Comparison of ENCODE assay signal across 8 mouse cellular contexts in genomic region chr11:75213372-75214080, GRCm38 (mm10). TPM values are rescaled to one million over a fixed set of nuclear protein-coding genes. Genes with fewer than 3 reads are reported as not detected.
A peak's percentile ranks its signal among the peaks of the same experiment; 100 is the strongest.
DNase-seq lines count a peak whose midpoint lies in the region; ATAC-seq and TF ChIP-seq lines count a peak whose summit lies in the region.

No protein-coding gene starts in this region.

- peaks cover 74% of the 10 kb centered on the region for H3K4me1 ChIP-seq in heart, embryonic 12.5 days (replicated peaks)
- peaks cover 41% of the 10 kb centered on the region for H3K4me1 ChIP-seq in kidney, embryonic 16.5 days (ENCODE audit: insufficient read depth, low read length)
- H3K4me1 ChIP-seq in stomach, postnatal 0 days (replicated peaks; ENCODE audit: control insufficient read depth, insufficient read depth): peaks cover 4% of the 10 kb centered on the region

- WGBS in heart, embryonic 12.5 days: 6% methylated on average over 35 of the region's 35 CpGs
- 4% methylated on average over 34 of the region's 35 CpGs for WGBS in kidney, embryonic 16.5 days
- 13% methylated on average over 35 of the region's 35 CpGs for WGBS in stomach, postnatal 0 days

- intact Hi-C loops in gastrocnemius, postnatal 14 days (cut with DNase I; ENCODE audit: low total_unique reads): no loop called here

- peak overlapping the region; percentile 71 for H3K9ac ChIP-seq in heart, embryonic 12.5 days
- H3K9ac ChIP-seq in kidney, embryonic 16.5 days (replicated peaks; ENCODE audit: low read length): peak overlapping the region; percentile 56
- H3K9ac ChIP-seq in stomach, postnatal 0 days (ENCODE audit: low read length): peak overlapping the region; percentile 54

- TF ChIP-seq CTCF in stomach, postnatal 0 days (IDR thresholded peaks at IDR 0.05; ENCODE audit: low read depth): no peak

- no peak for ATAC-seq in heart, embryonic 12.5 days (ENCODE audit: insufficient number of reproducible peaks, low FRiP score)
- peak; percentile 71 for ATAC-seq in kidney, embryonic 16.5 days (ENCODE audit: low FRiP score, low TSS enrichment)
- ATAC-seq in stomach, postnatal 0 days (ENCODE audit: low FRiP score, low TSS enrichment): peak; percentile 87

- peak overlapping the region; percentile 100 for H3K27ac ChIP-seq in heart, embryonic 12.5 days (ENCODE audit: poor library complexity, severe bottlenecking)
- H3K27ac ChIP-seq in kidney, embryonic 16.5 days (ENCODE audit: low read length): peak overlapping the region; percentile 93
- peak overlapping the region; percentile 90 for H3K27ac ChIP-seq in stomach, postnatal 0 days (replicated peaks)

- H3K4me3 ChIP-seq in heart, embryonic 12.5 days: peak overlapping the region; percentile 37
- H3K4me3 ChIP-seq in kidney, embryonic 16.5 days (ENCODE audit: low read length): peak overlapping the region; percentile 39
- H3K4me3 ChIP-seq in stomach, postnatal 0 days (ENCODE audit: low read depth, low read length): peak overlapping the region; percentile 32

- no peaks in the 10 kb centered on the region for H3K36me3 ChIP-seq in heart, embryonic 12.5 days
- H3K36me3 ChIP-seq in kidney, embryonic 16.5 days (ENCODE audit: insufficient read depth, low read length): no peaks in the 10 kb centered on the region
- H3K36me3 ChIP-seq in stomach, postnatal 0 days (ENCODE audit: control insufficient read depth, insufficient read depth, low read length): no peaks in the 10 kb centered on the region

- no peaks in the 10 kb centered on the region for H3K27me3 ChIP-seq in heart, embryonic 12.5 days (replicated peaks)
- H3K27me3 ChIP-seq in kidney, embryonic 16.5 days (ENCODE audit: insufficient read depth, low read length): no peaks in the 10 kb centered on the region
- H3K27me3 ChIP-seq in stomach, postnatal 0 days (ENCODE audit: control insufficient read depth, insufficient read depth, low read length): no peaks in the 10 kb centered on the region

- TF ChIP-seq EP300 in stomach, postnatal 0 days (optimal IDR thresholded peaks at IDR 0.05): no peak

- no peaks in the 10 kb centered on the region for H3K9me3 ChIP-seq in heart, embryonic 12.5 days (replicated peaks)
- H3K9me3 ChIP-seq in kidney, embryonic 16.5 days (ENCODE audit: low read length): no peaks in the 10 kb centered on the region
- no peaks in the 10 kb centered on the region for H3K9me3 ChIP-seq in stomach, postnatal 0 days (ENCODE audit: control insufficient read depth, low read length)

- peak; percentile 38 for DNase-seq in gastrocnemius, postnatal 14 days
- no peak for DNase-seq in gastrocnemius, adult 18-20 months (ENCODE audit: low spot score)
- DNase-seq in cerebellum, adult 8-10 months: peak; percentile 68
- DNase-seq in lung, postnatal 10 days: peak; percentile 84
- DNase-seq in stomach, postnatal 0 days (ENCODE audit: low spot score): peak; percentile 93
- DNase-seq in left cerebral cortex, adult 18-20 months (ENCODE audit: low spot score in 2 of 2): no peak

- peak overlapping the region; percentile 73 for H3K4me2 ChIP-seq in heart, embryonic 12.5 days
- H3K4me2 ChIP-seq in kidney, embryonic 16.5 days (replicated peaks; ENCODE audit: low read depth, low read length): peak overlapping the region; percentile 64
- H3K4me2 ChIP-seq in stomach, postnatal 0 days (replicated peaks; ENCODE audit: low read depth): peak overlapping the region; percentile 58

RNA-seq across cellular contexts. Expression of gene Rtn4rl1, which starts 19.9 kb away (rescaled TPM):
- total RNA-seq in gastrocnemius, postnatal 14 days (2021): 1 to 10 TPM; 2.1 to 3.0 TPM
- total RNA-seq in gastrocnemius, adult 18-20 months (2021): 1 to 10 TPM in 1 of 2 experiments, under 1 TPM in 1; 0.96 to 1.1 TPM
- 16.3 and 16.8 TPM in 2 replicates for polyA plus RNA-seq in heart, embryonic 12.5 days (2016; fragmentation: Nextera tagmentation; extraction: Ambion mirVana)
- polyA plus RNA-seq in kidney, embryonic 16.5 days (2015; fragmentation: Nextera tagmentation; extraction: Ambion mirVana): 3.8 and 5.0 TPM in 2 replicates
- 2.1 and 2.9 TPM in 2 replicates for polyA plus RNA-seq in stomach, postnatal 0 days (2015; fragmentation: Nextera tagmentation; extraction: Ambion mirVana)
- 10 to 100 TPM; 86.2 to 91.0 TPM for total RNA-seq in left cerebral cortex, adult 18-20 months (2021)

RNA-seq across cellular contexts. Expression of gene Dph1, which starts 22.5 kb away (rescaled TPM):
- total RNA-seq in gastrocnemius, postnatal 14 days (2021): 1 to 10 TPM; 6.6 to 6.9 TPM
- total RNA-seq in gastrocnemius, adult 18-20 months (2021): 1 to 10 TPM; 4.6 to 5.6 TPM
- 23.3 and 23.5 TPM in 2 replicates for polyA plus RNA-seq in heart, embryonic 12.5 days (2016; fragmentation: Nextera tagmentation; extraction: Ambion mirVana)
- polyA plus RNA-seq in kidney, embryonic 16.5 days (2015; fragmentation: Nextera tagmentation; extraction: Ambion mirVana): 28.2 and 28.4 TPM in 2 replicates
- 15.2 and 15.8 TPM in 2 replicates for polyA plus RNA-seq in stomach, postnatal 0 days (2015; fragmentation: Nextera tagmentation; extraction: Ambion mirVana)
- total RNA-seq in left cerebral cortex, adult 18-20 months (2021): 10 to 100 TPM; 28.5 to 32.1 TPM

RNA-seq across cellular contexts. Expression of gene Ovca2, which starts 34.9 kb away (rescaled TPM):
- 1 to 10 TPM; 3.6 to 4.1 TPM for total RNA-seq in gastrocnemius, postnatal 14 days (2021)
- 1 to 10 TPM; 2.5 to 2.8 TPM for total RNA-seq in gastrocnemius, adult 18-20 months (2021)
- 19.4 and 20.5 TPM in 2 replicates for polyA plus RNA-seq in heart, embryonic 12.5 days (2016; fragmentation: Nextera tagmentation; extraction: Ambion mirVana)
- polyA plus RNA-seq in kidney, embryonic 16.5 days (2015; fragmentation: Nextera tagmentation; extraction: Ambion mirVana): 26.1 and 26.9 TPM in 2 replicates
- 19.3 and 20.2 TPM in 2 replicates for polyA plus RNA-seq in stomach, postnatal 0 days (2015; fragmentation: Nextera tagmentation; extraction: Ambion mirVana)
- total RNA-seq in left cerebral cortex, adult 18-20 months (2021): 10 to 100 TPM in 1 of 2 experiments, 1 to 10 TPM in 1; 9.2 to 12.0 TPM

RNA-seq across cellular contexts. Expression of gene Hic1, which starts 44.2 kb away (rescaled TPM):
- total RNA-seq in gastrocnemius, postnatal 14 days (2021): 10 to 100 TPM; 12.3 to 18.9 TPM
- total RNA-seq in gastrocnemius, adult 18-20 months (2021): 1 to 10 TPM; 1.8 to 6.6 TPM
- 13.3 and 13.8 TPM in 2 replicates for polyA plus RNA-seq in heart, embryonic 12.5 days (2016; fragmentation: Nextera tagmentation; extraction: Ambion mirVana)
- polyA plus RNA-seq in kidney, embryonic 16.5 days (2015; fragmentation: Nextera tagmentation; extraction: Ambion mirVana): 16.1 and 16.2 TPM in 2 replicates
- polyA plus RNA-seq in stomach, postnatal 0 days (2015; fragmentation: Nextera tagmentation; extraction: Ambion mirVana): 6.6 and 8.2 TPM in 2 replicates
- 1 to 10 TPM; 3.8 to 5.0 TPM for total RNA-seq in left cerebral cortex, adult 18-20 months (2021)

Comparison
In these comparisons a context has a peak if more than half of its experiments do, and no peak if none do; other contexts are left out.
1. DNase-seq: peak in gastrocnemius, postnatal 14 days (single experiment), cerebellum, adult 8-10 months (single experiment), lung, postnatal 10 days (single experiment) and stomach, postnatal 0 days (single experiment); none in gastrocnemius, adult 18-20 months (single experiment) and left cerebral cortex, adult 18-20 months (0 of 2).
2. RNA of gene Rtn4rl1, which starts 19.9 kb away (total RNA-seq): 86.2 to 91.0 TPM in left cerebral cortex, adult 18-20 months; 2.1 to 3.0 TPM in gastrocnemius, postnatal 14 days and 0.96 to 1.1 TPM in gastrocnemius, adult 18-20 months; every median in the first group is over 10 times any median in the second.
3. Peak in every context shown above with its lines, with median percentiles within 50 percentile points of each other: H3K27ac ChIP-seq, H3K4me2 ChIP-seq, H3K4me3 ChIP-seq and H3K9ac ChIP-seq.